Mouse (Mus musculus) left cerebral cortex, postnatal 14 days (tissue): ENCODE data around the gene Klhl33. TPM values are rescaled to one million over a fixed set of nuclear protein-coding genes. Genes with fewer than 3 reads are reported as not detected.
"Not testable (repeated sequence)": the region's sequence is repeated elsewhere in the genome, so short reads cannot be mapped to it uniquely, and the experiment has no call there.

ENCODE experiments used
- DNase-seq, 2 experiments: peaks; one replicate each; pipeline ENCODE4 v3.0.0; 2021 to 2022; ENCODE audit warnings: low spot score in 2 of 2, mixed read lengths in 1 of 2
- intact Hi-C: fragments of 180-260 bp; cut with DNase I; formaldehyde crosslinking; loops from one replicate; pipeline ENCODE4 v1.15.1; 2025
- total RNA-seq, 2 experiments: library from RNA; stranded (reverse); gene quantifications; 2 replicates each; pipeline ENCODE4 v1.2.3; 2021

Klhl33 gene
- total RNA-seq, 2 experiments from 2014 or later = 2.0 to 2.9 TPM

GRCm38 (mm10) chr14:50868656-50869055 lies 28.7 kb downstream of the Klhl33 start:
- no peak for DNase-seq
- intact Hi-C loops = no loop called here

DNA sequence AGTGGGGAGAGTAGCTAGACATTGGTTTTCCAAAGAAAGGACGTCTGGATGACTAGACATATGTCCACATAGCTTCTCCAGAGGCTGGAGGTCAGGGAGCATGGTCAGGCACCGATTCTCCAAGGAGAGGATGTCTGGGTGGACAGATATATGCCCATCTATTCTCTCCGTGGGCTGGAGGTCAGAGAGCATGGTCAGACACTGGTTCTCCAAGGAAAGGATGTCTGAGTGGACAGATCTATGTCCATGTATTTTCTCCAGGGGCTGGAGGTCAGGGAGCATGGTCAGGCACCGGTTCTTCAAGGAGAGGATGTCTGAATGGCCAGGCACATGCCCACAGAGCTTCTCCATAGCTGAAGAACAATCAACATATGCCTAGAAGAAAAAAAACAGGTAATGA lies 29.1 kb downstream of the Klhl33 start:
- DNase-seq = no peak
- intact Hi-C loops = no loop called here

GRCm38 (mm10) chr14:50866966-50867365 lies 30.3 kb downstream of the Klhl33 start:
- no peak for DNase-seq
- intact Hi-C loops = no loop called here

DNA sequence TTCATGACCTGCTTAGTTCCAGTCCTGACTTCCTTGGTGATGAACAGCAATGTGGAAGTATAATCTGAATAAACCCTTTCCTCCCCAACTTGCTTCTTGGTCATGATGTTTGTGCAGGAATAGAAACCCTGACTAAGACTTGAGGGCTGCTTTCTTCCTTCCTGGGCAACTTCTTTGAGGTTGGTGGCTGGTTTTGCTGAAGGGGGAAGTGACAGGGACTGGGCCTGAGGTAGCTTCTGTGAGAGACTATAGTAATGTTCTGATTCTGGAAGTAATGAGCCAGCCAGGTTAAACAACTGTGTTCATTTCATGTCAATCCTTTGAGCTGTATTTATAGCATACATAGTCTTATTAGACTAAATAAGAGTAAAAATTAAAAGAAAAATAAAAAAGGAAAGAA lies 32.3 kb downstream of the Klhl33 start:
- intact Hi-C loops, DNase-seq: not testable (repeated sequence)

- intact Hi-C loops = no loop called here
- DNase-seq = no peak
These were observed 34.7 kb downstream of the Klhl33 start for GRCm38 (mm10) chr14:50862641-50863040.

- intact Hi-C loops = no loop called here
- no peak for DNase-seq
These were observed 41.5 kb downstream of the Klhl33 start for GRCm38 (mm10) chr14:50855788-50856187.

Other genes with a start within 250 kb of the Klhl33 start
- not detected for gene Olfr747, start 204.3 kb downstream of the Klhl33 start, total RNA-seq
- gene Olfr748, start 190.1 kb downstream of the Klhl33 start, total RNA-seq = not detected
- not detected for gene Olfr749, start 152.4 kb downstream of the Klhl33 start, total RNA-seq
- gene Ttc5, start 112.0 kb downstream of the Klhl33 start, total RNA-seq = 10 to 100 TPM; 64.7 to 68.3 TPM
- not detected for gene Ccnb1ip1, start 89.8 kb downstream of the Klhl33 start, total RNA-seq
- gene Parp2, start 89.7 kb downstream of the Klhl33 start, total RNA-seq = 10 to 100 TPM; 25.5 to 29.8 TPM
- gene Tep1, start 26.9 kb downstream of the Klhl33 start, total RNA-seq = 1 to 10 TPM; 2.2 to 2.6 TPM
- gene Osgep, start 27.4 kb upstream of the Klhl33 start, total RNA-seq = 10 to 100 TPM; 35.1 to 39.7 TPM
- gene Apex1, start 27.5 kb upstream of the Klhl33 start, total RNA-seq = 10 to 100 TPM; 57.7 to 61.1 TPM
- gene Pip4p1, start 33.3 kb upstream of the Klhl33 start, total RNA-seq = 10 to 100 TPM; 87.3 to 98.4 TPM
- gene Pnp, start 33.6 kb upstream of the Klhl33 start, total RNA-seq = 10 to 100 TPM; 13.7 to 15.2 TPM
- 10 to 100 TPM in 1 of 2 experiments, 1 to 10 TPM in 1; 9.2 to 14.4 TPM for gene Gm49342, start 47.0 kb upstream of the Klhl33 start, total RNA-seq
- gene Pnp2, start 58.5 kb upstream of the Klhl33 start, total RNA-seq = 1 to 10 TPM in 1 of 2 experiments, under 1 TPM in 1; 0.68 to 1.5 TPM
- gene Rnase10, start 110.2 kb upstream of the Klhl33 start, total RNA-seq = under 1 TPM in 1 of 2 experiments, not detected in 1; 0.30 TPM
- not detected for gene Rnase9, start 144.4 kb upstream of the Klhl33 start, total RNA-seq
- not detected for gene Rnase11, start 152.7 kb upstream of the Klhl33 start, total RNA-seq
- not detected for gene Rnase12, start 160.2 kb upstream of the Klhl33 start, total RNA-seq
- gene Olfr750, start 176.9 kb upstream of the Klhl33 start, total RNA-seq = not detected
- gene Rnase4, start 193.6 kb upstream of the Klhl33 start, total RNA-seq = 10 to 100 TPM; 19.0 to 20.1 TPM
- 1 to 10 TPM; 2.9 to 4.1 TPM for gene Ang, start 193.6 kb upstream of the Klhl33 start, total RNA-seq
- gene Eddm3b, start 216.9 kb upstream of the Klhl33 start, total RNA-seq = not detected
- not detected for gene Rnase6, start 226.4 kb upstream of the Klhl33 start, total RNA-seq
- under 1 TPM in 1 of 2 experiments, not detected in 1; 0.48 TPM for gene Rnase1, start 249.3 kb upstream of the Klhl33 start, total RNA-seq